Mouse (Mus musculus) macrophage (primary cell): Measurements from ENCODE around the gene Bco2. TPM values are rescaled to one million over a fixed set of nuclear protein-coding genes. Genes with fewer than 3 reads are reported as not detected.

Source experiments
- H3K27ac ChIP-seq: fragments of 350-480 bp; formaldehyde crosslinking; 2 replicates; pipeline ENCODE4 v1.9.0; 2021
- H3K36me3 ChIP-seq: fragments of 350-480 bp; formaldehyde crosslinking; 2 replicates; pipeline ENCODE4 v1.9.0; 2021; ENCODE audit errors: inconsistent target
- H3K4me3 ChIP-seq: fragments of 350-480 bp; formaldehyde crosslinking; 2 replicates; pipeline ENCODE4 v1.9.0; 2021; ENCODE audit errors: inconsistent target
- H3K79me2 ChIP-seq: fragments of 350-480 bp; formaldehyde crosslinking; 2 replicates; pipeline ENCODE4 v1.9.0; 2021; ENCODE audit errors: inconsistent target
- WGBS: methylation state at CpG from one replicate; pipeline ENCODE4 v1.1.7; 2026; ENCODE audit warnings: inconsistent platforms; ENCODE audit not compliant: missing documents; 5-methylcytosine and 5-hydroxymethylcytosine counted together
- polyA plus RNA-seq: library from polyadenylated mRNA; stranded (reverse); fragments of 250-400 nt; gene quantifications from 3 replicates; pipeline ENCODE4 v1.2.4, GENCODE M21; 2018; ENCODE audit warnings: inconsistent platforms

Bco2 gene
- polyA plus RNA-seq, 1 experiment from 2014 or later, result 3.6 TPM

DNA sequence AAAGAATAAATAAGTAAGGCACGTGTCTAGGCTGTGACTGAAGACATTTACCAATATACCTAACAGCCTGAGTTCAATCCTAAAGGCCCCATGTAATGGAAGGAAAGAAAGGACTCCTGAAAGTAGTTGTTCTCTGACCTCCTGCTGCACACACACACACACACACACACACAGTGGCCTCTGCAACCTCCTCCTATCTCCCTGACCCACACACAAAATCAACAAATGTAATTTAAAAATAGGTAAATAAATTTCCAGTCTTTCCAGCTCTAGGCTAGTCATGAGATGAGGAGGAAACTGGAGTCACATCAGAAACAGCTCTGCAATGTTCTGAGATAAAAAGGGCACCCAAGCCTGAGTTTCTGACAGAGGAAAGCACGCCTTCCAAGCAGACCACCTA, 61.2 kb downstream of the Bco2 start:
- Histone ChIP-seq H3K36me3 (no peaks in the 10 kb centered on the region), H3K79me2 (no peaks in the 10 kb centered on the region), H3K4me3 (no peak overlapping the region), H3K27ac (no peak overlapping the region)
- WGBS, result 89% methylated on average over 2 of the region's 2 CpGs

DNA sequence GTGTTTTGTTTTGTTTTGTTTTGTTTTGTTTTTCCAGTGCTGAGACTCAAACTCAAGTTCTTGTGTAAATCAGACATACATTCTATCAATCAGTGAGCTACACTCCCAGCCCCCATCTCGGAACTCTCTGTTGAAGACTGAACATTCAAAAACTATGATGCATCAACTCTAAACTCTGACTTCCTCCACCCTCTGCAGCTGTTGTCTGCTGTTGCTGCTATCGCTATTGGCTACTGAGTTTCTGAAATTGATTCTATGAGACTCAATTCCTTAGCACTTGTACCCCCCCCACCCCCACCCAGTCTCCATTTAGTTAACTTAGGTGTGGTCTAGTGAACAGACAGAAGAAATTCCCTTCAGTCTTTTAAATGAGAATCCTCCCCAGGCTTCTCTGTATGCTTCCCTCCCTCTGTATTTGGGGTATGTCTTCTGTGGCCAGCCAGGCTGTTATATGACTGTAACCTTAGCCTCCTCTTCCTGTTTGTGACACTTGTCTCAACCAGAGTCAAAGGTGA, 63.4 kb downstream of the Bco2 start:
- Histone ChIP-seq H3K4me3 (no peak overlapping the region), H3K27ac (no peak overlapping the region), H3K36me3 (no peaks in the 10 kb centered on the region), H3K79me2 (no peaks in the 10 kb centered on the region)
- WGBS, result 88% methylated on average over 2 of the region's 2 CpGs

DNA sequence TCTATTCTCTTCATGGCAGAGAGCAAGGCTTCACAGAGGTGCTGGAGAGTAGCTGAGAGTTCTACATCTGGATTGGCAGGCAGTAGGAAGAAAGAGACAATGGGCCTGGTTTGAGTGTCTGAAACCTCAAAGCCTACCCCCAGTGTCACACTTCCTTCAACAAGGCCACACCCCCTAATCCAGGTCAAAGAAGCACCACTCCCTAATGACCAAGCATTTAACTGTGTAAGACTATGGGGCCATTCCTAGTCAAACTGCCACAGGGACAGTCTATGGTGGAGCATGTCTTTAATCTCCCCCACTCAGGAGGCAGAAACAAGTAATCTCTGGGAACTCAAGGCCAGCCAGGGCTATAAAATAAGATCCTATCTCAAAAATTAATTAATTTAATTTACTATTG, 64.1 kb downstream of the Bco2 start:
- Histone ChIP-seq H3K79me2 (no peaks in the 10 kb centered on the region), H3K4me3 (no peak overlapping the region), H3K27ac (no peak overlapping the region), H3K36me3 (no peaks in the 10 kb centered on the region)

DNA sequence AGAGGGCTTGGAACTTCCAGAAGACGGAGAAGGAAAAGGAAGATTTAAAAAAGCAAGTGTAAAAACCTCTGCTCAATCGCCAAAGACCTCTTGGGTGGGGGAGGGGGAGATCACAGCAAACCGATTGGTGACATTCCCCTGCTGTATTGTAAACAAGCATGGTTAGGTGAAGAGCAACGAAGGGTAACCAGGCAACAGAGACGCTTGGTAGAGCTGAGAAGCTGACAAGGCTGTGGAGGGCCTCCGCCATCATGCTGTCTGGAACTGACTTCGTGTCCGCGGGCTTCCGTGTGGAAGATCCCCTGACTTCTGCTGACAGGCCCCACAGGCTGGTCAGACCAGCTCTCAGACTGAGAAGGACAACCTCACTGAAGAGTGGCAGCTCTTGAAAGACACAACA, 69.5 kb downstream of the Bco2 start:
- WGBS, result 79% methylated on average over 10 of the region's 10 CpGs
- H3K36me3 ChIP-seq, result no peaks in the 10 kb centered on the region
- H3K27ac ChIP-seq, result no peak overlapping the region
- H3K79me2 ChIP-seq, result no peaks in the 10 kb centered on the region
- H3K4me3 ChIP-seq, result no peak overlapping the region

Other genes with a start within 250 kb of the Bco2 start
- 70.3 to 237 TPM (median 169 TPM) in 3 replicates for gene Rpl10-ps3, start 210.2 kb downstream of the Bco2 start, polyA plus RNA-seq
- not detected in 3 replicates for gene Plet1, start 60.7 kb downstream of the Bco2 start, polyA plus RNA-seq
- gene Pts, start 26.5 kb downstream of the Bco2 start, polyA plus RNA-seq, result 36.6 to 64.4 TPM (median 48.4 TPM) in 3 replicates
- gene Il18, start 354 bp downstream of the Bco2 start, polyA plus RNA-seq, result 44.2 to 59.1 TPM (median 54.5 TPM) in 3 replicates
- not detected in 3 replicates for gene Tex12, start 6.1 kb upstream of the Bco2 start, polyA plus RNA-seq
- gene Sdhd, start 48.6 kb upstream of the Bco2 start, polyA plus RNA-seq, result 84.1 to 152 TPM (median 148 TPM) in 3 replicates
- gene Timm8b, start 48.7 kb upstream of the Bco2 start, polyA plus RNA-seq, result 108 to 125 TPM (median 123 TPM) in 3 replicates
- gene Pih1d2, start 62.1 kb upstream of the Bco2 start, polyA plus RNA-seq, result 0.34 to 1.1 TPM (median 0.45 TPM) in 3 replicates
- gene Nkapd1, start 62.3 kb upstream of the Bco2 start, polyA plus RNA-seq, result 17.0 to 40.6 TPM (median 19.3 TPM) in 3 replicates
- 17.0 to 33.3 TPM (median 24.8 TPM) in 3 replicates for gene Dlat, start 104.6 kb upstream of the Bco2 start, polyA plus RNA-seq
- gene Dixdc1, start 184.3 kb upstream of the Bco2 start, polyA plus RNA-seq, result 0.03 TPM in 1 of 3 replicates, not detected in the others
- not detected in 3 replicates for gene 2310030G06Rik, start 191.4 kb upstream of the Bco2 start, polyA plus RNA-seq
- 0.48 to 0.95 TPM (median 0.95 TPM) in 3 replicates for gene Cryab, start 196.1 kb upstream of the Bco2 start, polyA plus RNA-seq
- gene Hspb2, start 197.2 kb upstream of the Bco2 start, polyA plus RNA-seq, result not detected in 3 replicates
- 2.4 to 5.8 TPM (median 2.7 TPM) in 3 replicates for gene Fdxacb1, start 213.1 kb upstream of the Bco2 start, polyA plus RNA-seq
- gene Alg9, start 219.8 kb upstream of the Bco2 start, polyA plus RNA-seq, result 15.2 to 18.8 TPM (median 15.5 TPM) in 3 replicates
- 11.0 to 58.1 TPM (median 28.0 TPM) in 3 replicates for gene 1110032A03Rik, start 220.3 kb upstream of the Bco2 start, polyA plus RNA-seq